Mouse (Mus musculus): ENCODE data around the gene Arl5a. TPM values are rescaled to one million over a fixed set of nuclear protein-coding genes. Genes with fewer than 3 reads are reported as not detected.

Gene Arl5a
- polyA plus RNA-seq (2015; fragmentation: Nextera tagmentation; extraction: Ambion mirVana), result 27.4 and 31.1 TPM in 2 replicates

DNA sequence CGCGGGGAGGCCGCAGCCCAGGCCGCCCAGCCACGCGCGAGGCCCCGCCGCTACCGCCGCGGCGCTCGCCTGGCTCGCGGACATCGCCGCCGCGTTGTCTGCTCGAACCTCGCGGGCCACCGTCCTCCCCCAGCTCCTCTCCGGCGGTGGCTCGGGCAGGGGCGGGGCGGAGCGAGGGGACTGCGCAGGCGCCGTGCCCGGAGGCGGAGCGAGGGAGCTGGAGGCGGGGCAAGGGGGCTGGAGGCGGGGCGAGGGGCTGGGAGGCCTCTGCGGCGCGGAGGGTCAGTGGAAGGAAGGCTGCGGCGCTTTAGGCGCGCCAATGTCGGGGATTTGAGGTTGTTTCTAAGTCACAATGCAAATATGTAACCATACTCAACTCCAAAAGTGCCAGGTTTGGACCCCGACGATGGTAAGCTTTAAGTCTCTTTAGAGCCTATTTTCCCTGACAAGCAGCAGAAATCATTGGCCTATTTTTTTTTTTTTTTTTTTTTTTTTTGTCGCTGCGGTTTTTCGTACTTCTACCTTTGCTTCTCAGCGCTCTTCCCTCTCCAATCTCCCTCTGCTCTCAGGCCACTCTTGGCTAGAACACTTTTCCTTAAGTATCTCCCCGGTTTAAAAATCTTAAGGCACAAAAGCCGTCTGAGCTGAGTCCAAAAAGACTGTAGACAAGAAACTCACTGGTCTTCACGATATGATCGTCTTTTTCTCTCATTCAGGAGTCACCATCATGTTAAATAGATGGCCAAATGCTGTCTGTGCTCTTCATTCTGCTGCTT, at the start of gene Arl5a:
Arl5a (minus strand) TSS at position 155 of the 776 bp plus-strand sequence.
- H3K9me3 ChIP-seq (ENCODE audit: control insufficient read depth), result no peaks in the 10 kb centered on the region
- peak within 1 kb of the TSS; percentile 88 for H3K4me2 ChIP-seq (replicated peaks; ENCODE audit: low read depth)
- peak within 1 kb of the TSS; percentile 97 for H3K4me3 ChIP-seq (ENCODE audit: low read depth, low read length)
- H3K9ac ChIP-seq (ENCODE audit: low read depth, low read length), result peak within 1 kb of the TSS; percentile 97
- peak within 1 kb of the TSS; percentile 90 for H3K27ac ChIP-seq (ENCODE audit: low read depth, low read length)
- H3K36me3 ChIP-seq (ENCODE audit: control insufficient read depth, insufficient read depth), result no peaks in the 10 kb centered on the region
- ATAC-seq, result peak; percentile 84
- no peaks in the 10 kb centered on the region for H3K27me3 ChIP-seq (replicated peaks; ENCODE audit: control insufficient read depth, insufficient read depth, low read length)
- TF ChIP-seq CTCF (IDR thresholded peaks at IDR 0.05; ENCODE audit: low read depth), result no peak
- under 1% methylated on average over 53 of the region's 57 CpGs for WGBS
- 0 out of 2 replicates have a peak, but pooled peaks cover 3% of the 10 kb centered on the region for H3K4me1 ChIP-seq (replicated peaks; ENCODE audit: control insufficient read depth, insufficient read depth, low read length)

GRCm38 (mm10) chr2:52471545-52472291, 47.0 kb upstream of the Arl5a start:
- 55% methylated on average over 4 of the region's 4 CpGs for WGBS
- TF ChIP-seq CTCF (IDR thresholded peaks at IDR 0.05; ENCODE audit: low read depth), result no peak
- no peak for ATAC-seq
- H3K4me2 ChIP-seq (replicated peaks; ENCODE audit: low read depth), result no peak overlapping the region
- H3K4me3 ChIP-seq (ENCODE audit: low read depth, low read length), result no peak overlapping the region
- no peaks in the 10 kb centered on the region for H3K9me3 ChIP-seq (ENCODE audit: control insufficient read depth)
- H3K4me1 ChIP-seq (replicated peaks; ENCODE audit: control insufficient read depth, insufficient read depth, low read length), result no peaks in the 10 kb centered on the region
- H3K27me3 ChIP-seq (replicated peaks; ENCODE audit: control insufficient read depth, insufficient read depth, low read length), result no peaks in the 10 kb centered on the region
- no peak overlapping the region for H3K27ac ChIP-seq (ENCODE audit: low read depth, low read length)
- H3K36me3 ChIP-seq (ENCODE audit: control insufficient read depth, insufficient read depth), result no peaks in the 10 kb centered on the region
- H3K9ac ChIP-seq (ENCODE audit: low read depth, low read length), result no peak overlapping the region

GRCm38 (mm10) chr2:52470044-52470560, 45.4 kb upstream of the Arl5a start:
- Histone ChIP-seq H3K36me3 (ENCODE audit: control insufficient read depth, insufficient read depth) (no peaks in the 10 kb centered on the region), H3K9ac (ENCODE audit: low read depth, low read length) (no peak overlapping the region), H3K4me2 (replicated peaks; ENCODE audit: low read depth) (no peak overlapping the region), H3K27ac (ENCODE audit: low read depth, low read length) (0 out of 2 replicates have a peak overlapping the region, but pooled peaks have one; percentile 10), H3K9me3 (ENCODE audit: control insufficient read depth) (no peaks in the 10 kb centered on the region), H3K4me3 (ENCODE audit: low read depth, low read length) (no peak overlapping the region), H3K4me1 (replicated peaks; ENCODE audit: control insufficient read depth, insufficient read depth, low read length) (no peaks in the 10 kb centered on the region), H3K27me3 (replicated peaks; ENCODE audit: control insufficient read depth, insufficient read depth, low read length) (no peaks in the 10 kb centered on the region)
- ATAC-seq, result peak; percentile 66
- WGBS, result 50% methylated on average over 4 of the region's 4 CpGs
- TF ChIP-seq CTCF (IDR thresholded peaks at IDR 0.05; ENCODE audit: low read depth), result no peak

- H3K4me1 ChIP-seq (replicated peaks; ENCODE audit: control insufficient read depth, insufficient read depth, low read length), result no peaks in the 10 kb centered on the region
- H3K27me3 ChIP-seq (replicated peaks; ENCODE audit: control insufficient read depth, insufficient read depth, low read length), result no peaks in the 10 kb centered on the region
- no peaks in the 10 kb centered on the region for H3K9me3 ChIP-seq (ENCODE audit: control insufficient read depth)
- H3K36me3 ChIP-seq (ENCODE audit: control insufficient read depth, insufficient read depth), result no peaks in the 10 kb centered on the region
- no peak overlapping the region for H3K9ac ChIP-seq (ENCODE audit: low read depth, low read length)
- H3K4me2 ChIP-seq (replicated peaks; ENCODE audit: low read depth), result no peak overlapping the region
- no peak for TF ChIP-seq CTCF (IDR thresholded peaks at IDR 0.05; ENCODE audit: low read depth)
- H3K27ac ChIP-seq (ENCODE audit: low read depth, low read length), result no peak overlapping the region
- 81% methylated on average over 6 of the region's 6 CpGs for WGBS
- no peak overlapping the region for H3K4me3 ChIP-seq (ENCODE audit: low read depth, low read length)
- ATAC-seq, result no peak
These were observed 42.9 kb upstream of the Arl5a start for GRCm38 (mm10) chr2:52467629-52468028.

DNA sequence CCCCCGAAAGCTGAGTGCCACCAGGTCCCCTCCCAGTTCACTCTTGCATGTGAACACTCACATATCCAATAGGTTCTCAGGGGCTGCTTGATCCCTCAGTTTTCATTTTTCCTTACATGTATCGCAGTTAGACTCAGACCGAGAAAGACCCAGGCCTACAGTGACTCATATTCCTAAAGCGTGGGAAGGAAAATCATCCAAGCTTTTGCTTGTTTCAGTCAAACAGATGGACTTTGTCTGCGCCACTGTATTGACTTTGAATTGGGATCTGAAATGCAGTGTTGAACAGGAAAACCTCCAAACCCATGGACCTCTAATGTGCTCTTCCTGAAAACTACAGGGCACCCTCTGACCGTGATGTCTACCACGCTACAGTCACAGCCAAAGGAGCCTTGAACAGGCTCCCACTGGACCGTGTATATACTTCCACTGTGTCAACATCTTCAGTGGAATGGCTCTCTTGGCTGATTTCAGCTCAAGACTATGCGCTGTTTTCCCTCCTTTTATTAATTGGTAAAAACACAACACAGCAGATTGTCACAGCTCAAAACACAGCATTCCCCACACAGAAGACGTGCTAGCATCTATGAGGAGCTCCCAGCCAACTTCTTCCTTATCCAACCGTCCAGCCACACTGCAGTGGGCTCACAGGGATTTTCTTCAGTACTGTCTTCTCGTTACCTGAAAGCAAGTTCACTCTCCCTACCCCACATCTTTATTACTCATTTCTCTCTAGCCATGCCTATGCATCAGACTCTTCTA, 36.7 kb upstream of the Arl5a start:
- WGBS, result 90% methylated on average over 12 of the region's 12 CpGs
- no peak overlapping the region for H3K27ac ChIP-seq (ENCODE audit: low read depth, low read length)
- H3K4me3 ChIP-seq (ENCODE audit: low read depth, low read length), result no peak overlapping the region
- no peaks in the 10 kb centered on the region for H3K9me3 ChIP-seq (ENCODE audit: control insufficient read depth)
- H3K36me3 ChIP-seq (ENCODE audit: control insufficient read depth, insufficient read depth), result no peaks in the 10 kb centered on the region
- H3K4me1 ChIP-seq (replicated peaks; ENCODE audit: control insufficient read depth, insufficient read depth, low read length), result no peaks in the 10 kb centered on the region
- H3K9ac ChIP-seq (ENCODE audit: low read depth, low read length), result no peak overlapping the region
- no peak for TF ChIP-seq CTCF (IDR thresholded peaks at IDR 0.05; ENCODE audit: low read depth)
- H3K27me3 ChIP-seq (replicated peaks; ENCODE audit: control insufficient read depth, insufficient read depth, low read length), result no peaks in the 10 kb centered on the region
- no peak overlapping the region for H3K4me2 ChIP-seq (replicated peaks; ENCODE audit: low read depth)
- ATAC-seq, result no peak

All from intestine, postnatal 0 days (tissue).